In the genomic region with DNA sequence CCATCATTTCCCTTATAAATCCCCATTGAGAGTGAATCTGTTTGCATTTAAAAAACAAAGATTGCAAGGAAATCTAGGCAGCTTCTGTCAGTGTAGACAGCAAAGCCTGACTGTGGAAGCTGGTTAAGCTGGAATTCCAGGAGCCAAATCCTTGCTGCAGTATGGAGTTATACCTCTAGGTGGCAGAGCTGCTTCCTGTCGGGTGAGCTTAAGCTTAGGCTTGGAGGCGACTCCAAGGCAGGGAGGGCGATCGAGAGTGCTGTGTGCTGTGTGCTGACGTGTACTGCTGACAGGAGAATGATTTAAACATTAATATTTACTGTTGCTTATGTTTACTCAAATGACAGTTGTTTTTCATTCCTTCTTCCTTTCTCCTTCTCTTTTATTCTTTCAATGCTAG, we compare ENCODE assay signal across 8 mouse cellular contexts.
DNase-seq lines count a peak whose midpoint lies in the region; ATAC-seq and TF ChIP-seq lines count a peak whose summit lies in the region.

No protein-coding gene starts in this region.

- peak; percentile 61 for ATAC-seq in megakaryocyte, adult 5-6 weeks (ENCODE audit: poor library complexity, severe bottlenecking)
- ATAC-seq in monocyte, adult 5-6 weeks (replicated peaks; ENCODE audit: insufficient number of reproducible peaks, low FRiP score, low TSS enrichment, poor library complexity, severe bottlenecking): no peak

- H3K4me3 ChIP-seq in testis, adult 2 months (ENCODE audit: control insufficient read depth, low read depth, low read length): no peak overlapping the region
- H3K4me3 ChIP-seq in cortical plate, adult 2 months (ENCODE audit: insufficient read depth, low read length): no peak overlapping the region
- H3K4me3 ChIP-seq in left cerebral cortex, adult 2 months: no peak overlapping the region

- H3K27ac ChIP-seq in testis, adult 2 months (ENCODE audit: control insufficient read depth, insufficient read depth, low read depth, low read length): no peak overlapping the region
- H3K27ac ChIP-seq in cortical plate, adult 2 months (ENCODE audit: insufficient read depth, low read length): no peak overlapping the region
- H3K27ac ChIP-seq in left cerebral cortex, adult 2 months: peak overlapping the region; percentile 48; the same call in 1 of the 2 replicates

- no peaks in the 10 kb centered on the region for H3K27me3 ChIP-seq in testis, adult 2 months (ENCODE audit: control insufficient read depth, insufficient read depth, low read length)

- peak; percentile 77; the same call in 1 of the 2 replicates for TF ChIP-seq CTCF in testis, adult 2 months (IDR thresholded peaks at IDR 0.05; ENCODE audit: control insufficient read depth, insufficient read depth, insufficient replicate concordance, low read depth, low read length)
- TF ChIP-seq CTCF in cortical plate, adult 2 months (IDR thresholded peaks at IDR 0.05; ENCODE audit: extremely low read depth, insufficient read depth, low read length): peak; percentile 91
- TF ChIP-seq CTCF in left cerebral cortex, adult 2 months (IDR thresholded peaks at IDR 0.05): peak; percentile 79

- no peak for DNase-seq in testis, postnatal 14 days (ENCODE audit: low spot score)
- DNase-seq in adrenal gland, adult (ENCODE audit: inconsistent age in 2 of 2, low spot score in 1 of 2): peak; percentile 55 to 92
- DNase-seq in heart, postnatal 36 days: peak; percentile 73 to 76
- peak; percentile 76 to 80 for DNase-seq in left cerebral cortex, adult 2 months (ENCODE audit: extremely low spot score in 1 of 2, low spot score in 2 of 2)

- no peaks in the 10 kb centered on the region; the same call in 1 of the 2 replicates for H3K4me1 ChIP-seq in testis, adult 2 months (ENCODE audit: control insufficient read depth, insufficient read depth, low read length)
- peaks cover 15% of the 10 kb centered on the region for H3K4me1 ChIP-seq in cortical plate, adult 2 months (ENCODE audit: control insufficient read depth, insufficient read depth, low read length)

- no peaks in the 10 kb centered on the region for H3K36me3 ChIP-seq in testis, adult 2 months (ENCODE audit: control insufficient read depth, insufficient read depth, low read length)

- intact Hi-C loops in heart, postnatal 36 days (cut with DNase I): loop anchor here (2.0 kb wide), 1 partner anchor 62 kb away; no protein-coding TSS in a partner anchor
- intact Hi-C loops in left cerebral cortex, adult 2 months (cut with DNase I): loop anchor here (2.0 kb wide), 1 partner anchor 52 kb away; no protein-coding TSS in a partner anchor

- TF ChIP-seq POLR2A in testis, adult 2 months (IDR thresholded peaks at IDR 0.05; ENCODE audit: control insufficient read depth, low read depth, low read length): no peak
- no peak for TF ChIP-seq POLR2A in cortical plate, adult 2 months (IDR thresholded peaks at IDR 0.05; ENCODE audit: extremely low read depth, insufficient read depth, low read length)
